Mouse (Mus musculus) kidney, postnatal 36 days (tissue): ENCODE results near the gene Slc1a7.
A peak's percentile ranks its signal among the peaks of the same experiment; 100 is the strongest.

Experiments used
- DNase-seq, 2 experiments: peaks; one replicate each; pipeline ENCODE4 v3.0.0; 2021 to 2022; ENCODE audit warnings: mixed read lengths in 2 of 2

The Slc1a7 gene

GRCm38 (mm10) chr4:107971162-107971561 lies 3.0 kb downstream of the Slc1a7 start:
- no peak for DNase-seq

- DNase-seq = no peak
Measured at GRCm38 (mm10) chr4:107974527-107974926, 6.4 kb downstream of the Slc1a7 start.

DNA sequence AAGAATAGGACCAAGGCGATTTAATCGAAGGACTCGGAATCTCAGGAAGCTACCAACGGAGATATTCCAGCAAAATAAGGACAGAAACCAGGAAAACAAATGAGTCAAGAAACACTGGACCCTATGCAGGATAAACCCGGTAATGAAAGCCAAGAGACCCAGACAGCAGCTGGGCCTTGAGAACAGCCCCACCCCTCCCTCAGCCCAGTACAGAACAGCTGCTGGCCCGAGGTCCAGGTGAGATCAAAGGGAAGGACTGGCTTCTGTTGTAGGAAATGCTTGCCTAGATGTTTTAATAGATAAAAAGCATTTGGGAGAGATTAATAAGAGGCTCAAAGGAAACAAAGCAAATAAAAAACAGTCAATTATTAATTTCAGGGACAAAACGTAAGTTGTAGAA lies 6.9 kb downstream of the Slc1a7 start:
- DNase-seq = no peak

GRCm38 (mm10) chr4:107977593-107977992 lies 9.5 kb downstream of the Slc1a7 start:
- DNase-seq = no peak

- peak; percentile 51 to 54 for DNase-seq
Measured at GRCm38 (mm10) chr4:107979530-107979929, 11.4 kb downstream of the Slc1a7 start.

- DNase-seq = no peak
Measured at GRCm38 (mm10) chr4:107980002-107980600, 12.0 kb downstream of the Slc1a7 start.

GRCm38 (mm10) chr4:107983717-107984116 lies 15.6 kb downstream of the Slc1a7 start:
- peak in 1 of 2 experiments; percentile 41 for DNase-seq

DNA sequence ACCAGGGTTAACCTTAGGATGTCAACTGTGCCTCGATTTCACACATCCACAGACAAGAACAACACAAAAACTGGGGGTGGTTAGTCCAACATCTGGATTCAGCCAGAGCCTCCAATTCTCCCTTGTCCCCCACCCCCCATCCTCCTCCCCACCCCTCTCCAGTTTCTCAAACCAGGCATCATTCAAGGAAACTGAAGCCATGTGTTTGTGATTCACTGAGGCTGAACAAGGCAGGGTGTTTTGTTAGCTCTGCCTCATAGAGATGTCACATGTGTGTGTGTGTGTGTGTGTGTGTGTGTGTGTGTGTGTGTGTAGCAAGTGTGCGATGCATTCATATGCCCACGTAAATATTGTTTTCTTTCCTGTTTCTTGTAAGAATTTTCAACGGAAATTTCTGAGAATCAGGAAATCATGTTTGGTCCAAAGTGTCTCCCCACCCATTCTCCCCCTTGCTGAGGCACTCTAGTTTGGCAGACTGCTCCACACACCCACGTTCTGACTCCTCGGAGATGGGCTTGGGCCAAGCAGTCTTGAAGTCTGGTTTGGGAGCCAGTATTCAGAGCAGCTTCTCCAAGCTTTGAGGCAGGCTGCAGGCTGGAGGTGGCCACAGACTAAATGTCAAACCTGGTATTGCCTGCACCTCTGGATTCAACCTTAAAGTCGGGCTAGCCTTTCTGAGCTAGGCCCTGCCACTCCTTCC lies 16.3 kb downstream of the Slc1a7 start:
- DNase-seq = peak; percentile 67 to 77

DNA sequence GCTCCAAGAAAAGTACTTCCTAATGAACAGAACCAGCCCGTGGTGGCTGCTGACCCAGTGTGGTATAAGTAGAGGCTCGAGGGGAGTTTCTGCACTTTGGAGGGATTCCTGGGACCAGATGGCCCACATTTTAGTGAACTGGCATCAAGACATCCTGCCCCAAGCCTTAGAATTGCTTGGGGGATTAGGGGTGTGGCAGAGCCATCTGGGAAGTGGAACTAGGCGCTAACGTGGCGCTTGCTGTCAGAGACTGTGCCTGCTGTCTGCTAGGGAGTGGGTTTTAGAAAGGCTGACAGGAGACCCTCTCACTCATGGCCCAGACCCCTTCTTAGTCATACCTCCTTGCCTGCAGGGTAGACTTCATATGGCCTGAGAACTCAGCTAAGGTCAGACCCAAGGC lies 17.7 kb downstream of the Slc1a7 start:
- DNase-seq = no peak

- DNase-seq = no peak
Measured at GRCm38 (mm10) chr4:107986386-107987168, 18.4 kb downstream of the Slc1a7 start.

- DNase-seq = no peak
Measured at GRCm38 (mm10) chr4:107988931-107989330, 20.8 kb downstream of the Slc1a7 start.

DNA sequence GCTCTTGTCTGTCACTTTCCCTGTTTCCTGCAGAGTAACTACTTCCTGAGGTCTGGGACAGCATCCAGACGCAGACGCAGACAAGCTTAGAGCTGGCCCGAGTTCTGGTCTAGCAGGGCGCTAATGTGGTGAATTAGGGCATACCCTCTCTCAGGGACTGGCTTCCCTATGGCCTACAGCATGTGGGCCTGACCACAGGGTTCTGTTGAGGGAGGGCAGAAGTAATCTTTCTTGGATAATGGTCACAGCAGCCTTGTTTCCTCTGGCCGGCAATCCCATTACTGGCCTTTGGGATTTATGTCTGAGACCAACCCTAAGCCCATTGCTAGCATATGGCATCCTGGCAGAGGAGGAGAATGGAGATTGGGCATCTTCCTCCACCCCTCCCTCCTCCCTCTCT lies 22.7 kb downstream of the Slc1a7 start:
- DNase-seq = peak in 1 of 2 experiments; percentile 41

DNA sequence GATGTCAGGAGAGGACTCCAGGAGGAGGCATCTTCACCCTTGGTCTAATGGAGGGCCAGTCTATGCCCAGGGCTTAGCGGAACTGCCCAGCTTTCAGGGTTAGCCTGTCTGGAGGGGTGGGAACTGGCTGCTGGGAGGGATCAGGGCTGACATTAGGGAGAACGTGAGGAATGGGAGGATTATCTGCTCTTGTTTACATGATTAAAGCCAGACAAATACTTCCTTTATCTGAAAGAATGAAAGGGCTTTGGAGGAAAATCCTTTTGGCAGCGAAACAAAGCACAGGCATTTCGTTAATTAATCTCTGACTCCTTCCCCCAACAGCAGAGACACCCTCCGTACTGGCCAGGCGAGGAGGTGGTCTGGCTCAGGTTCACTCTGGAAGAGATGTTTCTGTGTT lies 23.7 kb downstream of the Slc1a7 start:
- no peak for DNase-seq

DNA sequence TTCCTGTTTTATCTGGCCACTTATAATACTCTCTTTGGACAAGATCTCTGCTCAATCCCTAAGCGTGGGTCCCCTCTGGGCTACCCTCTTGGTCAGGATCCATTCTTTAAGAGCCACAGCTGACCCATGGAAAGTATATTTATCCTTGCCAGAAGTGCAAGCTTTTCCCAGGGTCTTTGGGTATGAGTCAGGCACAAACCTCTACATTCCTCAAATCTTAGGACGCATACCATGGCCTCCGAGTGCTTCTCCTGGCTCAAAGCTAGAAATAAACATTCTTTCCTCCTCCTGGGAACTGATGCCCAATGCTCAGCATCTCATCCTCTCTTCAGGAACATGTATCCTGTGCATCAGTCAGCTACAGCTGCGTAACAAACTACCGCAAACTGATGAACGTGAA lies 26.9 kb downstream of the Slc1a7 start:
- DNase-seq = no peak

DNA sequence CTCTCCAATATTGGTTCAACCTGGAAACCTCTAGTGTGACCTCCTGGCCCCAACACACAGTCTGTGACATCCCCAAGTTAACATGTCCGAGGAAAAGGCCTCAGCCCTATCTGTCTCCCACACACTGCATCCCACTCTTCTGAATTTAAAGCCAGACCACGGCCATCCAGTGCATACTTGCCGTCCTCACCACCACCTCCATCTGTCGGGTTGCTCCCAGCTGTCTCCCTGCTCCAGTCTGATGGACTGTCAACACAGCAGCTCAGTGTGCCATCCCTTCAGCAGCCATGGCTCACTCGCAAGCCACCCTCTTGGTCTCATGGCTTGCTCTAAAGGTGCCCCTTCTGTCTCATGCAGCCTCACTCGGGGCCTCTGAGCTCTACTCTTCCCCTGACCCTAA lies 27.6 kb downstream of the Slc1a7 start:
- no peak for DNase-seq

DNA sequence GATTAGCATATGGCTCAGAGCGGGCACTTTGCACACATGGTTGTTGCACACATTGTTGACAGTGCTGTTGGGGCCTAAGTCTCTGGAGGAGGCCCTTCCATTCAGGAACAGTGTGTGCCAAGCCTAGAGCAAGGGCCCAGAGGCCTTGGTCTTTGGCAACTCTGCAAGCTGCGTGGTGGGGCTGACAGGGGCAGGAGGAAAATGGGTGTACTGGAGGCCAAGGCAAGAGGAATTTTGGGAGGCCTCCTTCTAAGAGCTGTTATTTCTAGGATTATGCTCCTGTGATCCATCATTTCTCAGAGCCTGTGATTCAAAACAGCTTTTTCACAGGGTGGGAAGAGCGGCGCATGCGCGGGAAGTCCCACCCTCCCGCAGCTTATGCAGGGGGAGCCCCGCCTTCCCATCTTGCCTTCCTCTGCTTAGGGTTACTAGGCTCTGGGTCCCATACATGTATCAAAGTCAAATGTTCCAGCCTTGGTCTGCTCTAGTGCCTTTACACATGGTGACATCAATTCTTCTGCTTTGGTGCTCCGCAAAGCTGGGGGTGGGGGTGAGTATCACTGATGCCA lies 28.4 kb downstream of the Slc1a7 start:
- DNase-seq = no peak

- DNase-seq = peak; percentile 80 to 90
Measured at GRCm38 (mm10) chr4:107998641-107999332, 30.7 kb downstream of the Slc1a7 start.

- no peak for DNase-seq
Measured at GRCm38 (mm10) chr4:107999380-107999779, 31.2 kb downstream of the Slc1a7 start.

- no peak for DNase-seq
Measured at GRCm38 (mm10) chr4:108005328-108005727, 37.2 kb downstream of the Slc1a7 start.

GRCm38 (mm10) chr4:108007532-108008103 lies 39.5 kb downstream of the Slc1a7 start:
- no peak for DNase-seq

GRCm38 (mm10) chr4:108008541-108008940 lies 40.4 kb downstream of the Slc1a7 start:
- DNase-seq = no peak

- DNase-seq = no peak
Measured at GRCm38 (mm10) chr4:108014466-108014865, 46.3 kb downstream of the Slc1a7 start.
